Mouse (Mus musculus): ENCODE results near the gene Pole2. TPM values are rescaled to one million over a fixed set of nuclear protein-coding genes. Genes with fewer than 3 reads are reported as not detected.

The Pole2 gene
- polyA plus RNA-seq, 1 experiment from 2014 or later: 4.4 TPM

- Histone ChIP-seq H3K4me3 (ENCODE audit: low read length) (no peak overlapping the region), H3K9me3 (ENCODE audit: control insufficient read depth, low read length) (no peaks in the 10 kb centered on the region), H3K4me2 (ENCODE audit: low read length) (peak overlapping the region; percentile 23; the same call in 1 of the 2 replicates), H3K36me3 (ENCODE audit: control insufficient read depth, insufficient read depth, low read length) (peaks cover 9% of the 10 kb centered on the region), H3K27ac (ENCODE audit: low read depth, low read length) (no peak overlapping the region), H3K9ac (ENCODE audit: low read depth, low read length) (no peak overlapping the region), H3K27me3 (replicated peaks; ENCODE audit: control insufficient read depth, insufficient read depth, low read length) (no peaks in the 10 kb centered on the region), H3K4me1 (ENCODE audit: control insufficient read depth, insufficient read depth, low read depth, low read length) (peaks cover 24% of the 10 kb centered on the region)
- 68% methylated on average over 5 of the region's 5 CpGs for WGBS
- no peak for ATAC-seq
Measured at GRCm38 (mm10) chr12:69186811-69187471, 41.1 kb downstream of the Pole2 start.

- Histone ChIP-seq H3K9me3 (ENCODE audit: control insufficient read depth, low read length) (no peaks in the 10 kb centered on the region), H3K4me1 (ENCODE audit: control insufficient read depth, insufficient read depth, low read depth, low read length) (peaks cover 24% of the 10 kb centered on the region), H3K36me3 (ENCODE audit: control insufficient read depth, insufficient read depth, low read length) (peaks cover 5% of the 10 kb centered on the region), H3K4me3 (ENCODE audit: low read length) (peak overlapping the region; percentile 95), H3K9ac (ENCODE audit: low read depth, low read length) (peak overlapping the region; percentile 78), H3K4me2 (ENCODE audit: low read length) (peak overlapping the region; percentile 82), H3K27ac (ENCODE audit: low read depth, low read length) (no peak overlapping the region), H3K27me3 (replicated peaks; ENCODE audit: control insufficient read depth, insufficient read depth, low read length) (no peaks in the 10 kb centered on the region)
- no peak for ATAC-seq
- 68% methylated on average over 7 of the region's 7 CpGs for WGBS
Measured at GRCm38 (mm10) chr12:69185371-69185770, 42.6 kb downstream of the Pole2 start.

- peaks cover 3% of the 10 kb centered on the region; the same call in 1 of the 2 replicates for H3K36me3 ChIP-seq (ENCODE audit: control insufficient read depth, insufficient read depth, low read length)
- peak overlapping the region; percentile 95 for H3K4me3 ChIP-seq (ENCODE audit: low read length)
- peak overlapping the region; percentile 95 for H3K27ac ChIP-seq (ENCODE audit: low read depth, low read length)
- H3K27me3 ChIP-seq (replicated peaks; ENCODE audit: control insufficient read depth, insufficient read depth, low read length): no peaks in the 10 kb centered on the region
- ATAC-seq: peak; percentile 74
- WGBS: 1% methylated on average over 75 of the region's 86 CpGs
- peak overlapping the region; percentile 78 for H3K9ac ChIP-seq (ENCODE audit: low read depth, low read length)
- peaks cover 24% of the 10 kb centered on the region for H3K4me1 ChIP-seq (ENCODE audit: control insufficient read depth, insufficient read depth, low read depth, low read length)
- H3K9me3 ChIP-seq (ENCODE audit: control insufficient read depth, low read length): no peaks in the 10 kb centered on the region
- peak overlapping the region; percentile 82 for H3K4me2 ChIP-seq (ENCODE audit: low read length)
Measured at GRCm38 (mm10) chr12:69184342-69185295, 43.4 kb downstream of the Pole2 start.

GRCm38 (mm10) chr12:69183583-69184308 is 44.2 kb downstream of the Pole2 start, which contains the start of the genes Rpl36al and Mgat2:
TSS of gene Rpl36al (minus strand) at chr12:69184083.
TSS of gene Mgat2 (plus strand) at chr12:69184157.
- Histone ChIP-seq H3K9me3 (ENCODE audit: control insufficient read depth, low read length) (no peaks in the 10 kb centered on the region), H3K36me3 (ENCODE audit: control insufficient read depth, insufficient read depth, low read length) (peaks cover 3% of the 10 kb centered on the region; the same call in 1 of the 2 replicates), H3K9ac (ENCODE audit: low read depth, low read length) (peak within 1 kb of the TSS; percentile 78), H3K27ac (ENCODE audit: low read depth, low read length) (peak within 1 kb of the TSS; percentile 95), H3K4me3 (ENCODE audit: low read length) (peak within 1 kb of the TSS; percentile 95), H3K4me2 (ENCODE audit: low read length) (peak within 1 kb of the TSS; percentile 95), H3K27me3 (replicated peaks; ENCODE audit: control insufficient read depth, insufficient read depth, low read length) (no peaks in the 10 kb centered on the region), H3K4me1 (ENCODE audit: control insufficient read depth, insufficient read depth, low read depth, low read length) (peaks cover 24% of the 10 kb centered on the region)
- ATAC-seq: peak; percentile 99
- under 1% methylated on average over 79 of the region's 84 CpGs for WGBS

GRCm38 (mm10) chr12:69181800-69182199 is 46.2 kb downstream of the Pole2 start:
- Histone ChIP-seq H3K4me2 (ENCODE audit: low read length) (no peak overlapping the region), H3K36me3 (ENCODE audit: control insufficient read depth, insufficient read depth, low read length) (no peaks in the 10 kb centered on the region), H3K27ac (ENCODE audit: low read depth, low read length) (no peak overlapping the region), H3K4me3 (ENCODE audit: low read length) (no peak overlapping the region), H3K9me3 (ENCODE audit: control insufficient read depth, low read length) (no peaks in the 10 kb centered on the region), H3K9ac (ENCODE audit: low read depth, low read length) (no peak overlapping the region), H3K4me1 (ENCODE audit: control insufficient read depth, insufficient read depth, low read depth, low read length) (peaks cover 17% of the 10 kb centered on the region), H3K27me3 (replicated peaks; ENCODE audit: control insufficient read depth, insufficient read depth, low read length) (no peaks in the 10 kb centered on the region)
- 92% methylated on average over 4 of the region's 4 CpGs for WGBS
- no peak for ATAC-seq

GRCm38 (mm10) chr12:69179371-69179770 is 48.6 kb downstream of the Pole2 start:
- ATAC-seq: no peak
- Histone ChIP-seq H3K36me3 (ENCODE audit: control insufficient read depth, insufficient read depth, low read length) (no peaks in the 10 kb centered on the region), H3K9ac (ENCODE audit: low read depth, low read length) (no peak overlapping the region), H3K9me3 (ENCODE audit: control insufficient read depth, low read length) (no peaks in the 10 kb centered on the region), H3K4me2 (ENCODE audit: low read length) (no peak overlapping the region), H3K27me3 (replicated peaks; ENCODE audit: control insufficient read depth, insufficient read depth, low read length) (no peaks in the 10 kb centered on the region), H3K27ac (ENCODE audit: low read depth, low read length) (no peak overlapping the region), H3K4me1 (ENCODE audit: control insufficient read depth, insufficient read depth, low read depth, low read length) (peaks cover 5% of the 10 kb centered on the region), H3K4me3 (ENCODE audit: low read length) (no peak overlapping the region)
- WGBS: 66% methylated on average over 12 of the region's 12 CpGs

- Histone ChIP-seq H3K4me3 (ENCODE audit: low read length) (no peak overlapping the region), H3K4me1 (ENCODE audit: control insufficient read depth, insufficient read depth, low read depth, low read length) (no peaks in the 10 kb centered on the region; the same call in 1 of the 2 replicates), H3K27ac (ENCODE audit: low read depth, low read length) (no peak overlapping the region), H3K27me3 (replicated peaks; ENCODE audit: control insufficient read depth, insufficient read depth, low read length) (no peaks in the 10 kb centered on the region), H3K9me3 (ENCODE audit: control insufficient read depth, low read length) (no peaks in the 10 kb centered on the region), H3K9ac (ENCODE audit: low read depth, low read length) (no peak overlapping the region), H3K36me3 (ENCODE audit: control insufficient read depth, insufficient read depth, low read length) (no peaks in the 10 kb centered on the region), H3K4me2 (ENCODE audit: low read length) (no peak overlapping the region)
- ATAC-seq: no peak
- WGBS: 79% methylated on average over 3 of the region's 3 CpGs
Measured at GRCm38 (mm10) chr12:69177526-69177925, 50.5 kb downstream of the Pole2 start.

GRCm38 (mm10) chr12:69175975-69176374 is 52.0 kb downstream of the Pole2 start:
- H3K27me3 ChIP-seq (replicated peaks; ENCODE audit: control insufficient read depth, insufficient read depth, low read length): no peaks in the 10 kb centered on the region
- no peaks in the 10 kb centered on the region for H3K4me1 ChIP-seq (ENCODE audit: control insufficient read depth, insufficient read depth, low read depth, low read length)
- H3K4me2 ChIP-seq (ENCODE audit: low read length): no peak overlapping the region
- H3K9me3 ChIP-seq (ENCODE audit: control insufficient read depth, low read length): no peaks in the 10 kb centered on the region
- H3K9ac ChIP-seq (ENCODE audit: low read depth, low read length): no peak overlapping the region
- 97% methylated on average over 3 of the region's 3 CpGs for WGBS
- no peaks in the 10 kb centered on the region for H3K36me3 ChIP-seq (ENCODE audit: control insufficient read depth, insufficient read depth, low read length)
- ATAC-seq: no peak
- H3K4me3 ChIP-seq (ENCODE audit: low read length): no peak overlapping the region
- H3K27ac ChIP-seq (ENCODE audit: low read depth, low read length): no peak overlapping the region
